Mouse (Mus musculus) hindbrain, postnatal 0 days (tissue): ENCODE measurements around the gene Imp3. TPM values are rescaled to one million over a fixed set of nuclear protein-coding genes. Genes with fewer than 3 reads are reported as not detected.

Experiments
- ATAC-seq: fragments of 200-750 bp; cut with Nextera tagmentation; 2 replicates; pipeline ENCODE4 v1.8.0; 2017; ENCODE audit warnings: mild to moderate bottlenecking, moderate TSS enrichment, moderate library complexity
- DNase-seq: peaks from one replicate; pipeline ENCODE4 v3.0.0-alpha.2; 2015; ENCODE audit warnings: low spot score
- H3K27ac ChIP-seq: fragments of 300-500 bp; sonication (generic); 2 replicates; pipeline ENCODE4 v1.5.1; 2014; ENCODE audit warnings: mild to moderate bottlenecking
- H3K27me3 ChIP-seq: fragments of 300-500 bp; sonication (generic); 2 replicates; pipeline ENCODE4 v1.6.1; 2014; ENCODE audit warnings: low read length, mixed read lengths; ENCODE audit not compliant: insufficient read depth
- H3K36me3 ChIP-seq: fragments of 300-500 bp; sonication (generic); 2 replicates; pipeline ENCODE4 v1.6.1; 2014; ENCODE audit warnings: low read length, mixed read lengths; ENCODE audit not compliant: insufficient read depth
- H3K4me1 ChIP-seq: fragments of 300-500 bp; sonication (generic); 2 replicates; pipeline ENCODE4 v1.6.1; 2014; ENCODE audit warnings: antibody characterized with exemption, low read length, mixed read lengths; ENCODE audit not compliant: insufficient read depth
- H3K4me2 ChIP-seq: fragments of 300-500 bp; sonication (generic); 2 replicates; pipeline ENCODE4 v1.6.1; 2014; ENCODE audit warnings: low read depth, mild to moderate bottlenecking, low read length, moderate library complexity, mixed read lengths
- H3K4me3 ChIP-seq: fragments of 300-500 bp; sonication (generic); 2 replicates; pipeline ENCODE4 v1.5.1; 2014; ENCODE audit warnings: low read length
- H3K9ac ChIP-seq: fragments of 300-500 bp; sonication (generic); replicated peaks from 2 replicates; pipeline ENCODE4 v1.6.1; 2014; ENCODE audit warnings: mild to moderate bottlenecking, low read length, moderate library complexity, mixed read lengths
- H3K9me3 ChIP-seq: fragments of 300-500 bp; sonication (generic); 2 replicates; pipeline ENCODE4 v1.6.1; 2016; ENCODE audit warnings: low read length, mixed read lengths
- CTCF ChIP-seq: IDR thresholded peaks from 2 replicates; pipeline ENCODE4 v1.5.1; 2016; ENCODE audit warnings: antibody characterized with exemption, control low read depth, low read depth
- WGBS: fragments of 180-500 bp; shearing (Covaris S2); extraction: QIAGEN DNeasy Blood & Tissue Kit; methylation state at CpG from one replicate; pipeline ENCODE4 v1.1.7; 2014; 5-methylcytosine and 5-hydroxymethylcytosine counted together
- polyA plus RNA-seq: library from polyadenylated mRNA; unstranded; fragments of >200 nt; fragmentation: Nextera tagmentation; extraction: Ambion mirVana; gene quantifications from 2 replicates; pipeline ENCODE4 v1.2.1, GENCODE M21; 2015
- total RNA-seq: library from RNA; depleted of rRNA; stranded (reverse); fragments of >200 nt; gene quantifications from 2 replicates; pipeline ENCODE4 v1.2.3, GENCODE M21; 2014

The Imp3 gene
- total and polyA plus RNA-seq, 2 experiments from 2014 or later: 77.2 to 178 TPM

DNA sequence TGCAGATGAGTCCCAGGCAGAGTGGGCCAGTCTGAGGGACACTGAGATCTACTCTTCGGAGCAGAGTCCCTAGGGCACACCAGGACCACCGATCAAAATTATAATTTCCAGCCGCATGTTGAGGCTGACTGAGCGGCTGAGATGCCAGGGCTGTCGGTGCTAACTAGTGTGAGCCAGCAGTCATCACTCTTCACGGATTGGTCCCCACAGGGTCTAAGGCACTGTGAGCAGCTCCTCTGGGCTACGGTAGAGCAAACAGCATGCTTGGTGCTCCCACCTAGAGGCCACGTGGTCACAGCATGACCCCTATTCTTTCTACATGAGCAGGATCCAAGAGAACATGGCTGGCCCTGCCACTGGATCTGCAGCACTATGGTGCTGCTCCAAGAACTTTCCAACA is 44.0 kb upstream of the Imp3 start:
- WGBS: 42% methylated on average over 8 of the region's 8 CpGs
- Histone ChIP-seq H3K36me3 (no peaks in the 10 kb centered on the region), H3K4me2 (no peak overlapping the region), H3K9me3 (no peaks in the 10 kb centered on the region), H3K27me3 (no peaks in the 10 kb centered on the region), H3K4me1 (peaks cover 9% of the 10 kb centered on the region; the same call in 1 of the 2 replicates), H3K27ac (no peak overlapping the region), H3K4me3 (no peak overlapping the region), H3K9ac (no peak overlapping the region)
- ATAC-seq (no peak), DNase-seq (no peak)
- no peak for TF ChIP-seq CTCF

DNA sequence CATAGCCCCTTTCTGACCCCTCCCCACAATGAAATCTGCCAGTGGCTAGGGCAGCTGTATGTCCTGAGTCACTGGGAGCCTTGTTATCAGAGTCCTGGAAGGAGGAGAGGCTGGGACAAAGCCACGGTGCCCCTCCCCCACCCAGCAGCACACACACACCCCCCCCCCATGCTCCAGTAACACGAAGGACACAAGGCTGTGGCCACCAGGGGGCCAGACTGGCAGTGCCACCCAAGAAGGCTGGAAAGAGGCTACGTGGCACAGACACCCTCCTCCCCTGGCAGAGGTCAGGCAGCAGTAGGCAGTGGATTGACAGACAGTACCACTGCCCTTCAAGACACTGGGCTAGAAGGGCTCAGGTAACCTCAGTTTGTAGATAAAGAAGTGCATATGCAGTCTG is 43.3 kb upstream of the Imp3 start:
- H3K4me1 ChIP-seq: peaks cover 9% of the 10 kb centered on the region; the same call in 1 of the 2 replicates
- no peaks in the 10 kb centered on the region for H3K9me3 ChIP-seq
- TF ChIP-seq CTCF: peak; percentile 62
- H3K9ac ChIP-seq: no peak overlapping the region
- H3K4me2 ChIP-seq: no peak overlapping the region
- DNase-seq: peak; percentile 68
- WGBS: 11% methylated on average over 3 of the region's 3 CpGs
- H3K27ac ChIP-seq: no peak overlapping the region
- H3K36me3 ChIP-seq: no peaks in the 10 kb centered on the region
- no peaks in the 10 kb centered on the region for H3K27me3 ChIP-seq
- no peak for ATAC-seq
- no peak overlapping the region for H3K4me3 ChIP-seq

DNA sequence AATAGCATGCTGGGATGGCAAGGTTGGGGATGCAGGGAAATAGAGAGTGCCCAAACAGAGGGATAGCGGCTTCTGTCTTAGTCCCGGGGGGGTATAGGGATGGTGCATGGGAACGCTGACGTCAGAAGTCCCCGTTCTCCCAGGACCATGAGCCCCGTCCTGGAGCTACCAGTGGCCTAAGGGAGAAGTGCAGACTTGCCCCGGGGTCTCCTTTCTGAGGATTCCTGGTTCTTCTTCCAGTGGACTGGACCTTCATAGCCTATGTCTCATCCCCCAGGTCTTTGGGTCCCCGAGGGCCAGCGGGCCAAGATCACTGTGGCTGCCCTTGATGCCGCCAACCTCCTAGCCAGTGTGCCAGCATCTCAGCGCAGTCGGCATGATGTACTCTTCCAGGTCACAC is 40.5 kb upstream of the Imp3 start:
- Histone ChIP-seq H3K36me3 (no peaks in the 10 kb centered on the region), H3K9ac (no peak overlapping the region), H3K4me2 (no peak overlapping the region), H3K4me3 (no peak overlapping the region), H3K27ac (no peak overlapping the region), H3K4me1 (peaks cover 6% of the 10 kb centered on the region; the same call in 1 of the 2 replicates), H3K27me3 (no peaks in the 10 kb centered on the region), H3K9me3 (no peaks in the 10 kb centered on the region)
- no peak for DNase-seq
- ATAC-seq: no peak
- TF ChIP-seq CTCF: no peak
- WGBS: 86% methylated on average over 12 of the region's 12 CpGs

DNA sequence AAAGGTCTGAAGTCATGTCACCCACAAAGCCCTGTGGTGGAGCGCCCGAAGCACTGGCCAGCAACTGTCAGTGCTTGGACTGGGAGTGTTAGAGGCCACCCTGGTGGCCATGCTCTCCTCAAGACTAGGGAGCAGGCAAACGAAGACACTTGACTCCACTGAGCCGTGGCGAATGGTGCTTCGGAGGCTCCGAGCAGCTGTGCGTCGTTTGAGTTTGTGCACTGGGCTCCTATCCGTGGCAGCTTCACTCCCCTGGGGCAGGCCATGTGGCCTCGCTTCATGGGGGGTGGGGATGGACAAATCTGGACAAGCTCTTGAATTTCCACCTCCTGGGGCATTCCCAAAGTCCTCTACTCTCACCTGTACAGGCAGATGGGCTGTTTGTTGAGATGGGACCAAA is 37.9 kb upstream of the Imp3 start:
- Histone ChIP-seq H3K4me3 (no peak overlapping the region), H3K36me3 (no peaks in the 10 kb centered on the region), H3K4me1 (no peaks in the 10 kb centered on the region), H3K9me3 (no peaks in the 10 kb centered on the region), H3K27ac (no peak overlapping the region), H3K4me2 (no peak overlapping the region), H3K9ac (no peak overlapping the region), H3K27me3 (no peaks in the 10 kb centered on the region)
- 64% methylated on average over 11 of the region's 11 CpGs for WGBS
- ATAC-seq: no peak
- no peak for TF ChIP-seq CTCF
- DNase-seq: no peak

DNA sequence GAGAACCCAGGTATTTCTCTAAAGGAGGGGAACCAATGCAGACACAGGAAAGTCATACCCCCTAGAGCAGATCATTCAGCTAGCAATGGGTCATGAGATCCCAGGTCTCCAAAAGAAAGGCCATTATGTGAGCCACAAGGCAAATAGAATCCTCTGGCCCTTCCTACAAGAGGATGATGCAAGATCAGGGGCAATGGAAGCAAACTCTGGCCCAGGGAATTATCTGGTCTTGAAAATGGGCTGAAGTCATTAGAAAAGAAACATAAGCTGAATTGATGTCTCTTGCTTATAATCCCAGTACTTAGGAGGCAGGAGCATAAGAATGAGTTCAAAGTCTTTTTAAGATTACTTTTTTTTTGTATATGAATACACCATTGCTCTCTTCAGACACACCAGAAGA is 37.2 kb upstream of the Imp3 start:
- no peak for TF ChIP-seq CTCF
- Histone ChIP-seq H3K9ac (no peak overlapping the region), H3K36me3 (no peaks in the 10 kb centered on the region), H3K27ac (no peak overlapping the region), H3K4me3 (no peak overlapping the region), H3K27me3 (no peaks in the 10 kb centered on the region), H3K9me3 (no peaks in the 10 kb centered on the region), H3K4me1 (no peaks in the 10 kb centered on the region), H3K4me2 (no peak overlapping the region)
- DNase-seq: no peak
- ATAC-seq: no peak

DNA sequence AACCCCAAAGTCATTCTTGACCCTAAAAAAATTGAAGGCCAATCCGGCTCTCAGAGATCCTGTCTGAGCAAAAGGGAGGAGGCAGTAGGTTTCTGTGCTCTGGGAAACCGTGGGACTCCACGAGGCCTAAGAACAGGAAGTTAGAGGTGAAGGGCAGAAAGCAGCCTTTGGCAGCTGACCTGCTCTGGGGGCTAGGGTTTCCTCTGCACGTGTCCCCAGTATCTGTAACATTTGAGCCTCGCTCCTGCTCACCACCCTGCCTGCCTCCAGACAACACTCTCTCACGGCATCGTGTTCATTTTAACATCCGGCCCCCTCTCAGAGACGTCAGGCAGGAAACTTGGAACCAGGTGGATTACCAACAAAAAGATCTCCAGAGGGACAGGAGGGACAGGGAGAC is 36.7 kb upstream of the Imp3 start:
- H3K4me3 ChIP-seq: no peak overlapping the region
- WGBS: 67% methylated on average over 9 of the region's 9 CpGs
- no peak overlapping the region for H3K9ac ChIP-seq
- no peak overlapping the region for H3K27ac ChIP-seq
- H3K4me1 ChIP-seq: no peaks in the 10 kb centered on the region
- no peak for TF ChIP-seq CTCF
- DNase-seq: no peak
- no peaks in the 10 kb centered on the region for H3K27me3 ChIP-seq
- no peaks in the 10 kb centered on the region for H3K36me3 ChIP-seq
- ATAC-seq: no peak
- no peak overlapping the region for H3K4me2 ChIP-seq
- no peaks in the 10 kb centered on the region for H3K9me3 ChIP-seq

DNA sequence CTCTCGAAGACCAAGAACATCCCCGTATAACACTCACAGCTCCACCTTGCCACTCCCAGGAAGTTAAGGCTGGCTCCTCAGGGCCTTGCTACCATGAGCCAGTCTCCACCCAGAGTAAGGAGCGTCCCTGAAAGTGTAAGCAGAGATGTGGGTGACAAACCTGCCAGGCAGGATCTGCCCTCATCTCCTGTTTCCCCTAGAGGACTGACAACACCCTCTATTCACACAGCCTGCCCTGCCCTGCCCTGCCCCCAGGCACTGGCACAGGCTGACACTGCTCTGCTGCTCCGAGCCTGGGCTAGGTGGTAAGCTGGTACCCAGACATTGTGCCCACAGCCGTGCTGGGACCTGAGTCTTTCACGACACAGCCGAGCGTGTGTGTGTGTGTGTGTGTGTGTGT is 36.1 kb upstream of the Imp3 start:
- no peaks in the 10 kb centered on the region for H3K9me3 ChIP-seq
- H3K4me3 ChIP-seq: no peak overlapping the region
- no peak overlapping the region for H3K27ac ChIP-seq
- H3K27me3 ChIP-seq: no peaks in the 10 kb centered on the region
- no peak for DNase-seq
- no peak for ATAC-seq
- H3K36me3 ChIP-seq: no peaks in the 10 kb centered on the region
- no peak overlapping the region for H3K9ac ChIP-seq
- 80% methylated on average over 8 of the region's 8 CpGs for WGBS
- H3K4me2 ChIP-seq: no peak overlapping the region
- no peak for TF ChIP-seq CTCF
- no peaks in the 10 kb centered on the region for H3K4me1 ChIP-seq
